Mouse (Mus musculus) liver, embryonic 14.5 days (tissue): ENCODE results near the gene Gpr132.

Experiments used
- CTCF ChIP-seq: IDR thresholded peaks from 2 replicates; pipeline ENCODE4 v1.5.1; 2016; ENCODE audit warnings: antibody characterized with exemption, low read depth, control low read depth
- EP300 ChIP-seq: IDR thresholded peaks from 2 replicates; pipeline ENCODE4 v1.6.1; 2016; ENCODE audit warnings: antibody characterized with exemption, low read depth

- TF ChIP-seq CTCF (no peak), EP300 (no peak)
These were observed 6.1 kb downstream of the Gpr132 start for GRCm38 (mm10) chr12:112861911-112862321.
